Mouse (Mus musculus) cerebellum, adult 2 months (tissue): ENCODE measurements around the gene Tmprss15. TPM values are rescaled to one million over a fixed set of nuclear protein-coding genes. Genes with fewer than 3 reads are reported as not detected.

ENCODE experiments used
- DNase-seq, 2 experiments: peaks; one replicate each; pipeline ENCODE4 v3.0.0; 2021
- H3K27ac ChIP-seq: fragments of 200-500 bp; 2 replicates; pipeline ENCODE4 v1.5.1; 2012; ENCODE audit warnings: low read length, control low read depth, inconsistent platforms; ENCODE audit not compliant: insufficient read depth
- H3K27me3 ChIP-seq: fragments of 200-500 bp; 2 replicates; pipeline ENCODE4 v1.6.1; 2012; ENCODE audit warnings: inconsistent platforms, mild to moderate bottlenecking, low read length, moderate library complexity; ENCODE audit not compliant: control insufficient read depth, insufficient read depth
- H3K4me1 ChIP-seq: fragments of 200-500 bp; 2 replicates; pipeline ENCODE4 v1.6.1; 2011; ENCODE audit warnings: low read length; ENCODE audit not compliant: control insufficient read depth, insufficient read depth
- H3K4me3 ChIP-seq: fragments of 200-500 bp; replicated peaks from 2 replicates; pipeline ENCODE3; 2011; ENCODE audit warnings: mild to moderate bottlenecking, low read depth, low read length, control low read depth; ENCODE audit not compliant: insufficient read depth
- CTCF ChIP-seq: fragments of 200-500 bp; IDR thresholded peaks from 2 replicates; pipeline ENCODE4 v1.5.1; 2011; ENCODE audit warnings: low read depth, mild to moderate bottlenecking, control low read depth, low read length, moderate library complexity, borderline replicate concordance; ENCODE audit not compliant: insufficient read depth
- POLR2A ChIP-seq: fragments of 200-500 bp; IDR thresholded peaks from 2 replicates; pipeline ENCODE4 v1.6.1; 2011; ENCODE audit warnings: low read length, control low read depth, borderline replicate concordance; ENCODE audit not compliant: insufficient read depth
- WGBS: fragments of 180-500 bp; shearing (Covaris S2); methylation state at CpG from one replicate; pipeline ENCODE4 v1.1.7; 2018; 5-methylcytosine and 5-hydroxymethylcytosine counted together
- polyA plus RNA-seq: library from polyadenylated mRNA; depleted of rRNA; stranded (reverse); fragments of >200 nt; gene quantifications from 2 replicates; pipeline ENCODE4 v1.2.3, GENCODE M21; 2012; rRNA removed

The Tmprss15 gene
- polyA plus RNA-seq, 1 experiment, result not detected

DNA sequence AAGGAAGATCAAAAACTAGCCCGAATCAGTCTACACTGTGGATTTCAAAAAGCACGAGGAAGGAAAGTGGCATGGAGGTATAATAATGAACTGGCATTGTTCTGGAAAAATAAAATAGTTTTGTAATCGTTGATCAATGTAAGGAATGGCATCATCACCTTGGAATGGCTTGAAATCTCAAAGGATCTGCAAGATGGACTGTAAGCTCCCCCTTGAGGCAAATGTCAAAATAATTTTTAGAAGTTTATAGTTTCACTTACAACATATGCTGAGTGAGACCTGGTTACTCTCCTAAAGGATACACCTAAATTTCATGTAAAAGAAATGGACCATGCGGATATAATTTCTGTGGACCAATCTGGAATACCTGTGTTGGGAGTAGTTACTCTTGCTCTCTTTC lies 140.5 kb downstream of the Tmprss15 start:
- H3K27ac ChIP-seq, result no peak overlapping the region
- H3K4me1 ChIP-seq, result no peaks in the 10 kb centered on the region
- WGBS, result 70% methylated on average over 4 of the region's 4 CpGs
- TF ChIP-seq POLR2A (no peak), CTCF (no peak)
- H3K27me3 ChIP-seq, result no peaks in the 10 kb centered on the region
- no peak overlapping the region for H3K4me3 ChIP-seq
- DNase-seq, result no peak

GRCm38 (mm10) chr16:78937755-78938154 lies 153.1 kb downstream of the Tmprss15 start:
- 49% methylated on average over 8 of the region's 8 CpGs for WGBS
- no peaks in the 10 kb centered on the region for H3K27me3 ChIP-seq
- no peak overlapping the region for H3K4me3 ChIP-seq
- DNase-seq, result no peak
- no peaks in the 10 kb centered on the region for H3K4me1 ChIP-seq
- H3K27ac ChIP-seq, result no peak overlapping the region
- TF ChIP-seq POLR2A (no peak), CTCF (no peak)

GRCm38 (mm10) chr16:78934298-78934697 lies 156.6 kb downstream of the Tmprss15 start:
- Histone ChIP-seq H3K4me3 (no peak overlapping the region), H3K27ac (no peak overlapping the region), H3K27me3 (no peaks in the 10 kb centered on the region; the same call in 1 of the 2 replicates), H3K4me1 (no peaks in the 10 kb centered on the region)
- TF ChIP-seq CTCF (no peak), POLR2A (no peak)
- DNase-seq, result no peak
- WGBS, result 94% methylated on average over 2 of the region's 2 CpGs

DNA sequence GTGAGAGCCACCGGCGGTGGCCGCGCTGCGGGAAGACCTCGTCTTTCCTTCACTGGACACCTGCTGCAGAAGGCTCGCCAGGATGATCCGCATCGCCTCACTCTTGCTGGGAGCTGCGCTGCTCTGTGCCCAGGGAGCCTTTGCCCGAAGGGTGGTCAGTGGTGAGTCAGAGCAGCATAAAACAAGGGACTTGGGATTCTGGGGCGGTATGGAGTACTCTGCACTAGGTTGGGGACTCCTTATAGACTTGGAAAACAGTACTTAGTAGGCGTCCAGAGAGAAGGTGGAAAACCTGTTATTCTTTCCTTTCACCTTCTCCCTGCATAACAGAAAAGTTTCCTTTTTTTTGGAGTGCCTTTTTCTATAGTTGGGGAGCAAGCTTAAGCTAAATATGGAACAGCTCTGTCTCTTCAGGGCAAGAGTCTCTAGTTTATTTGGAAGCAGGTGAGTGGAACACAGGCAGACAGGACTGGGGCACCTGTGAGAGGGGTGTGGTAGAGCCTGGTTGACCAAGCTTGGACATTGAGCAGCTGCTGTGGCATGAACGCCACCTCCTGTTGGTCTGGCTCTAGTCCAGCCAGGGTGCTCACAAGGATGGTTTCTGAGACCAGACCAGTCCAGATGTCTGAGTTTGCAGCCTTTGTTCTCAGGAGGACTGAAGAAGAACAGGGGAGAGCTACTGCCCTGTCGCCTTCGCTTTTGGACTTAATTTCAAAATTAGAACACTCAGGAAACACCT lies 159.4 kb downstream of the Tmprss15 start:
- no peak overlapping the region for H3K27ac ChIP-seq
- H3K27me3 ChIP-seq, result no peaks in the 10 kb centered on the region; the same call in 1 of the 2 replicates
- no peak for DNase-seq
- whole genome bisulfite sequencing, result 4% methylated on average over 16 of the region's 16 CpGs
- H3K4me3 ChIP-seq, result peak overlapping the region; percentile 41
- no peaks in the 10 kb centered on the region for H3K4me1 ChIP-seq
- TF ChIP-seq CTCF (no peak), POLR2A (no peak)

DNA sequence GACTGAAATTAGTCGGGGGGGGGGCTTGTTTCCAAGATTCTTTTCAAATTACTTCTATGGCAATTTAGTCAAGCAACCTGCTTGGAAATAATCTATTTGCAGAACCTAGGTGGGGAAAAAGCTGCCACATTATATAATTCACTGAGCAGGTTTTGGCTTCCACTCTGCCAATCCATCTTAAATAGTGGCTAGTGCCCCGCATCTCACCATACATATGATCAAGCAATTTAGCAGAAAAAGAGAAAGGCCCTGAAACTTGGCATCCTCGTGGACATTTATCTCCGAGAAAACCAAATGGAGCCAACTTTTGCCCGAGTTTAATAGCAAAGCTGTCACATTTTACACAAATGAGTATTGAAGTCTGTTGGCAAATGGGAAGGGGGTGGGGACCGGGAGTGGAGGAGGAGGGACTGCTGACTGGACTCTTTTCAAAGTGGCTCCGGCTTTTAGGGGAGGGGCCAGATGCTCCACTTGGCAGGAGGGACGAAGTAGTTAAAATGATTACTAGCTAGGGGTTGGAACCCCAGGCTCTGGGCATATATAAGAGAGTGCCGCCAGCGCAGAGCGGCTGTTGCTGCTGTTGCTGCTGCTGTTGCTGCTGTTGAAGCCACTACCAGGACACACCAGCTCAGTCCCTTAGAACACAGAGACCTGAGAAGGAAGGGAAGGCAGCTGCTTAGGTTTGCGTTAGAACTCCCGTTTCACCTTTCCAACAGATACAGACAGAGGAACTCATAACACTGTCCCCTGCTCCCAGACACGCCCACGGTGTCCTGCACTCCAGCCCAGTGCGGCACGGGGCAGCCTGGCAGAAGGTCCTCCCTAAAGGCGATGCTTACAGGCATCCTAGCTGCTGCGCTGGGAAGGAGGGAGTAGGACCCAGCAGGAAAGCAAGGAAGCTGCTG lies 160.3 kb downstream of the Tmprss15 start, which contains the start of gene Chodl:
TSS of gene Chodl (plus strand) at position 567 of the 905 bp plus-strand sequence.
- no peak for TF ChIP-seq CTCF
- TF ChIP-seq POLR2A, result no peak
- 3% methylated on average over 19 of the region's 19 CpGs for WGBS
- DNase-seq, result peak; percentile 5 to 9
- Histone ChIP-seq H3K4me1 (no peaks in the 10 kb centered on the region), H3K27ac (no peak within 1 kb of the TSS), H3K27me3 (no peaks in the 10 kb centered on the region; the same call in 1 of the 2 replicates), H3K4me3 (peak within 1 kb of the TSS; percentile 41)

GRCm38 (mm10) chr16:78922644-78923043 lies 168.3 kb downstream of the Tmprss15 start:
- TF ChIP-seq POLR2A (no peak), CTCF (no peak)
- Histone ChIP-seq H3K27ac (no peak overlapping the region), H3K4me3 (no peak overlapping the region), H3K27me3 (no peaks in the 10 kb centered on the region), H3K4me1 (no peaks in the 10 kb centered on the region)
- no peak for DNase-seq
- 54% methylated on average over 5 of the region's 5 CpGs for WGBS

Other genes with a start within 250 kb of the Tmprss15 start
- gene Chodl, start 160.1 kb downstream of the Tmprss15 start, polyA plus RNA-seq, result 4.0 and 6.0 TPM in 2 replicates